Mouse (Mus musculus): ENCODE measurements around the gene Sbk3. TPM values are rescaled to one million over a fixed set of nuclear protein-coding genes. Genes with fewer than 3 reads are reported as not detected.

The Sbk3 gene
- polyA plus RNA-seq, 1 experiment, result 0.34 TPM

GRCm38 (mm10) chr7:4993347-4993998, 22.5 kb upstream of the Sbk3 start:
- Histone ChIP-seq H3K27me3 (ENCODE audit: control insufficient read depth, insufficient read depth, insufficient read length) (no peaks in the 10 kb centered on the region), H3K4me3 (no peak overlapping the region), H3K79me2 (ENCODE audit: control insufficient read depth, insufficient read depth) (no peaks in the 10 kb centered on the region), H3ac (ENCODE audit: control insufficient read depth, insufficient read length) (no peak overlapping the region), H3K36me3 (ENCODE audit: control insufficient read depth, insufficient read depth) (peaks cover 4% of the 10 kb centered on the region), H3K4me2 (ENCODE audit: low read depth) (no peak overlapping the region)
- no peak for TF ChIP-seq REST (IDR thresholded peaks at IDR 0.05; ENCODE audit: insufficient read depth, insufficient read length)
- TF ChIP-seq USF1 (IDR thresholded peaks at IDR 0.05; ENCODE audit: low read depth), result no peak
- TF ChIP-seq CEBPB (IDR thresholded peaks at IDR 0.05; ENCODE audit: insufficient read depth, poor library complexity, severe bottlenecking), result no peak
- TF ChIP-seq POLR2AphosphoS2 (IDR thresholded peaks at IDR 0.05; ENCODE audit: insufficient read length, low read depth), result no peak
- no peak for TF ChIP-seq POLR2A (IDR thresholded peaks at IDR 0.05; ENCODE audit: insufficient read length, low read depth)
- TF ChIP-seq SRF (IDR thresholded peaks at IDR 0.05; ENCODE audit: control insufficient read depth, insufficient read length, low read depth), result no peak
- TF ChIP-seq TCF3 (IDR thresholded peaks at IDR 0.05; ENCODE audit: insufficient read length, low read depth), result no peak
- no peak for TF ChIP-seq E2F4 (IDR thresholded peaks at IDR 0.05; ENCODE audit: insufficient read depth)
- TF ChIP-seq TCF12 (IDR thresholded peaks at IDR 0.05; ENCODE audit: insufficient read depth, poor library complexity, severe bottlenecking), result no peak
- TF ChIP-seq MYOD1 (IDR thresholded peaks at IDR 0.05; ENCODE audit: control insufficient read depth in 1 of 3, insufficient read length in 2 of 3, low read depth in 2 of 3), result no peak
- no peak for TF ChIP-seq MYOG (IDR thresholded peaks at IDR 0.05; ENCODE audit: control insufficient read depth in 1 of 3, insufficient read depth in 1 of 3, insufficient read length in 2 of 3, low read depth in 2 of 3)
- TF ChIP-seq MAX (IDR thresholded peaks at IDR 0.05; ENCODE audit: low read depth), result no peak

GRCm38 (mm10) chr7:4988250-4988649, 17.3 kb upstream of the Sbk3 start:
- H3K36me3 ChIP-seq (ENCODE audit: control insufficient read depth, insufficient read depth), result peaks cover 4% of the 10 kb centered on the region
- peaks cover 6% of the 10 kb centered on the region for H3K27me3 ChIP-seq (ENCODE audit: control insufficient read depth, insufficient read depth, insufficient read length)
- no peaks in the 10 kb centered on the region for H3K79me2 ChIP-seq (ENCODE audit: control insufficient read depth, insufficient read depth)
- H3K4me2 ChIP-seq (ENCODE audit: low read depth), result no peak overlapping the region
- TF ChIP-seq TCF3 (IDR thresholded peaks at IDR 0.05; ENCODE audit: insufficient read length, low read depth) (no peak), POLR2A (IDR thresholded peaks at IDR 0.05; ENCODE audit: insufficient read length, low read depth) (no peak), MYOD1 (IDR thresholded peaks at IDR 0.05; ENCODE audit: control insufficient read depth in 1 of 3, insufficient read length in 2 of 3, low read depth in 2 of 3) (no peak), E2F4 (IDR thresholded peaks at IDR 0.05; ENCODE audit: insufficient read depth) (no peak), SRF (IDR thresholded peaks at IDR 0.05; ENCODE audit: control insufficient read depth, insufficient read length, low read depth) (no peak), MYOG (IDR thresholded peaks at IDR 0.05; ENCODE audit: control insufficient read depth in 1 of 3, insufficient read depth in 1 of 3, insufficient read length in 2 of 3, low read depth in 2 of 3) (no peak), CEBPB (IDR thresholded peaks at IDR 0.05; ENCODE audit: insufficient read depth, poor library complexity, severe bottlenecking) (no peak), USF1 (IDR thresholded peaks at IDR 0.05; ENCODE audit: low read depth) (no peak), POLR2AphosphoS2 (IDR thresholded peaks at IDR 0.05; ENCODE audit: insufficient read length, low read depth) (no peak), TCF12 (IDR thresholded peaks at IDR 0.05; ENCODE audit: insufficient read depth, poor library complexity, severe bottlenecking) (no peak), MAX (IDR thresholded peaks at IDR 0.05; ENCODE audit: low read depth) (no peak), REST (IDR thresholded peaks at IDR 0.05; ENCODE audit: insufficient read depth, insufficient read length) (no peak)
- H3ac ChIP-seq (ENCODE audit: control insufficient read depth, insufficient read length), result no peak overlapping the region
- H3K4me3 ChIP-seq, result no peak overlapping the region

- no peak overlapping the region for H3K4me3 ChIP-seq
- no peak overlapping the region for H3K4me2 ChIP-seq (ENCODE audit: low read depth)
- no peak for TF ChIP-seq REST (IDR thresholded peaks at IDR 0.05; ENCODE audit: insufficient read depth, insufficient read length)
- no peak for TF ChIP-seq POLR2A (IDR thresholded peaks at IDR 0.05; ENCODE audit: insufficient read length, low read depth)
- no peak for TF ChIP-seq MYOG (IDR thresholded peaks at IDR 0.05; ENCODE audit: control insufficient read depth in 1 of 3, insufficient read depth in 1 of 3, insufficient read length in 2 of 3, low read depth in 2 of 3)
- TF ChIP-seq TCF3 (IDR thresholded peaks at IDR 0.05; ENCODE audit: insufficient read length, low read depth), result no peak
- TF ChIP-seq MAX (IDR thresholded peaks at IDR 0.05; ENCODE audit: low read depth), result no peak
- TF ChIP-seq MYOD1 (IDR thresholded peaks at IDR 0.05; ENCODE audit: control insufficient read depth in 1 of 3, insufficient read length in 2 of 3, low read depth in 2 of 3), result no peak
- TF ChIP-seq SRF (IDR thresholded peaks at IDR 0.05; ENCODE audit: control insufficient read depth, insufficient read length, low read depth), result no peak
- no peak for TF ChIP-seq POLR2AphosphoS2 (IDR thresholded peaks at IDR 0.05; ENCODE audit: insufficient read length, low read depth)
- TF ChIP-seq USF1 (IDR thresholded peaks at IDR 0.05; ENCODE audit: low read depth), result no peak
- no peak for TF ChIP-seq CEBPB (IDR thresholded peaks at IDR 0.05; ENCODE audit: insufficient read depth, poor library complexity, severe bottlenecking)
- TF ChIP-seq E2F4 (IDR thresholded peaks at IDR 0.05; ENCODE audit: insufficient read depth), result no peak
- TF ChIP-seq TCF12 (IDR thresholded peaks at IDR 0.05; ENCODE audit: insufficient read depth, poor library complexity, severe bottlenecking), result no peak
- no peaks in the 10 kb centered on the region for H3K79me2 ChIP-seq (ENCODE audit: control insufficient read depth, insufficient read depth)
- H3ac ChIP-seq (ENCODE audit: control insufficient read depth, insufficient read length), result no peak overlapping the region
- H3K36me3 ChIP-seq (ENCODE audit: control insufficient read depth, insufficient read depth), result no peaks in the 10 kb centered on the region
- H3K27me3 ChIP-seq (ENCODE audit: control insufficient read depth, insufficient read depth, insufficient read length), result peaks cover 6% of the 10 kb centered on the region
Observed at GRCm38 (mm10) chr7:4976832-4977231, 5.9 kb upstream of the Sbk3 start.

GRCm38 (mm10) chr7:4975455-4975854, 4.5 kb upstream of the Sbk3 start:
- H3ac ChIP-seq (ENCODE audit: control insufficient read depth, insufficient read length), result no peak overlapping the region
- TF ChIP-seq POLR2A (IDR thresholded peaks at IDR 0.05; ENCODE audit: insufficient read length, low read depth) (no peak), MYOD1 (IDR thresholded peaks at IDR 0.05; ENCODE audit: control insufficient read depth in 1 of 3, insufficient read length in 2 of 3, low read depth in 2 of 3) (no peak), MAX (IDR thresholded peaks at IDR 0.05; ENCODE audit: low read depth) (no peak), USF1 (IDR thresholded peaks at IDR 0.05; ENCODE audit: low read depth) (no peak)
- H3K4me2 ChIP-seq (ENCODE audit: low read depth), result no peak overlapping the region
- no peaks in the 10 kb centered on the region for H3K79me2 ChIP-seq (ENCODE audit: control insufficient read depth, insufficient read depth)
- peaks cover under 1% of the 10 kb centered on the region for H3K27me3 ChIP-seq (ENCODE audit: control insufficient read depth, insufficient read depth, insufficient read length)
- no peaks in the 10 kb centered on the region for H3K36me3 ChIP-seq (ENCODE audit: control insufficient read depth, insufficient read depth)
- H3K4me3 ChIP-seq, result no peak overlapping the region
